Mouse (Mus musculus): Measurements from ENCODE around the gene Mrpl38. TPM values are rescaled to one million over a fixed set of nuclear protein-coding genes. Genes with fewer than 3 reads are reported as not detected.

The Mrpl38 gene
- total RNA-seq (2023): 58.7 TPM

GRCm38 (mm10) chr11:116138468-116139138 is at the start of gene Mrpl38:
Gene Mrpl38, minus strand, starts transcription at chr11:116138868.

GRCm38 (mm10) chr11:116167884-116168439 is 29.3 kb upstream of the Mrpl38 start, which contains the start of gene Fbf1:
Gene Fbf1, minus strand, starts transcription at chr11:116168166.

GRCm38 (mm10) chr11:116130488-116131205 is 8.0 kb downstream of the Mrpl38 start, which contains the start of gene Trim65:
Gene Trim65, minus strand, starts transcription at chr11:116131128.

GRCm38 (mm10) chr11:116127156-116127980 is 11.3 kb downstream of the Mrpl38 start, which contains the start of gene Trim47:
Gene Trim47, minus strand, starts transcription at chr11:116127210.

GRCm38 (mm10) chr11:116086258-116087193 is 52.1 kb downstream of the Mrpl38 start, which contains the start of gene Wbp2:
Gene Wbp2, minus strand, starts transcription at chr11:116086995.

Other genes starting within 250 kb of the Mrpl38 start
- 0.92 TPM for gene Smim5, start 238.9 kb downstream of the Mrpl38 start, total RNA-seq (2023)
- not detected for gene Smim6, start 226.9 kb downstream of the Mrpl38 start, total RNA-seq (2023)
- 41.8 TPM for gene Sap30bp, start 205.6 kb downstream of the Mrpl38 start, total RNA-seq (2023)
- gene Recql5, start 205.4 kb downstream of the Mrpl38 start, total RNA-seq (2023): 22.9 TPM
- gene Itgb4, start 164.2 kb downstream of the Mrpl38 start, total RNA-seq (2023): not detected
- gene Galk1, start 126.1 kb downstream of the Mrpl38 start, total RNA-seq (2023): 21.6 TPM
- 1,697 TPM for gene H3f3b, start 110.9 kb downstream of the Mrpl38 start, total RNA-seq (2023)
- 80.3 TPM for gene Unk, start 108.5 kb downstream of the Mrpl38 start, total RNA-seq (2023)
- gene Unc13d, start 60.9 kb downstream of the Mrpl38 start, total RNA-seq (2023): 83.7 TPM
- 162 TPM for gene Wbp2, start 51.9 kb downstream of the Mrpl38 start, total RNA-seq (2023)
- gene Trim47, start 11.7 kb downstream of the Mrpl38 start, total RNA-seq (2023): 1.2 TPM
- gene Trim65, start 7.7 kb downstream of the Mrpl38 start, total RNA-seq (2023): 30.8 TPM
- 31.6 TPM for gene Fbf1, start 29.3 kb upstream of the Mrpl38 start, total RNA-seq (2023)
- 37.4 TPM for gene Ten1, start 60.0 kb upstream of the Mrpl38 start, total RNA-seq (2023)
- 35.3 TPM for gene Acox1, start 60.2 kb upstream of the Mrpl38 start, total RNA-seq (2023)
- 0.21 TPM for gene Evpl, start 99.2 kb upstream of the Mrpl38 start, total RNA-seq (2023)
- 62.3 TPM for gene Srp68, start 135.3 kb upstream of the Mrpl38 start, total RNA-seq (2023)
- gene Galr2, start 142.1 kb upstream of the Mrpl38 start, total RNA-seq (2023): not detected
- 53.4 TPM for gene Exoc7, start 168.4 kb upstream of the Mrpl38 start, total RNA-seq (2023)
- gene Foxj1, start 196.5 kb upstream of the Mrpl38 start, total RNA-seq (2023): not detected

All from CD8-positive naive resting alpha-beta T cell, adult 57 days (primary cell).